Mouse (Mus musculus) spleen, embryonic (tissue): ENCODE results near the gene Fahd1.

ENCODE experiments used
- CTCF ChIA-PET: fragments of 350-600 bp; sonication (Branson Sonifier 250); formaldehyde crosslinking; loops from one replicate; lab custom pipeline; 2022; lab: Charles Lee

Gene Fahd1

GRCm38 (mm10) chr17:24850065-24850772, at the start of gene Fahd1:
Gene Fahd1 (minus strand): TSS chr17:24850364.
- CTCF ChIA-PET: interaction anchor here (1.1 kb wide), 1 partner anchor 32 kb away, joined by 4 read pairs; no protein-coding TSS in a partner anchor

- CTCF ChIA-PET: no interaction called here
Measured at GRCm38 (mm10) chr17:24899153-24899552, 49.0 kb upstream of the Fahd1 start.

- CTCF ChIA-PET: no interaction called here
Measured at GRCm38 (mm10) chr17:24898041-24898854, 48.1 kb upstream of the Fahd1 start.

GRCm38 (mm10) chr17:24897600-24897999, 47.4 kb upstream of the Fahd1 start:
- CTCF ChIA-PET: no interaction called here

GRCm38 (mm10) chr17:24896993-24897269, 46.8 kb upstream of the Fahd1 start:
- CTCF ChIA-PET: no interaction called here

- CTCF ChIA-PET: no interaction called here
Measured at GRCm38 (mm10) chr17:24896241-24896992, 46.3 kb upstream of the Fahd1 start, which contains the start of gene Nme3. Gene Nme3 (plus strand): TSS chr17:24896500.

GRCm38 (mm10) chr17:24895571-24896240, 45.5 kb upstream of the Fahd1 start:
- CTCF ChIA-PET: no interaction called here

GRCm38 (mm10) chr17:24894995-24895547, 44.9 kb upstream of the Fahd1 start, which contains the start of the genes Eme2 and Mrps34:
Gene Eme2 (minus strand): TSS chr17:24895087.
Gene Mrps34 (plus strand): TSS chr17:24895116.
- CTCF ChIA-PET: no interaction called here

- CTCF ChIA-PET: interaction anchor here (0.5 kb wide), 1 partner anchor 123 kb away, joined by 4 read pairs; no protein-coding TSS in a partner anchor
Measured at GRCm38 (mm10) chr17:24894061-24894994, 44.2 kb upstream of the Fahd1 start.

- CTCF ChIA-PET: no interaction called here
Measured at GRCm38 (mm10) chr17:24893276-24893675, 43.1 kb upstream of the Fahd1 start.

GRCm38 (mm10) chr17:24892785-24893184, 42.6 kb upstream of the Fahd1 start:
- CTCF ChIA-PET: no interaction called here

- CTCF ChIA-PET: no interaction called here
Measured at GRCm38 (mm10) chr17:24891321-24891720, 41.2 kb upstream of the Fahd1 start.

- CTCF ChIA-PET: interaction anchor here (0.7 kb wide), 1 partner anchor 10 kb away, joined by 3 read pairs; no protein-coding TSS in a partner anchor
Measured at GRCm38 (mm10) chr17:24890151-24891092, 40.3 kb upstream of the Fahd1 start.

- CTCF ChIA-PET: interaction anchor here (0.6 kb wide), 1 partner anchor 395 kb away, joined by 5 read pairs; no protein-coding TSS in a partner anchor
Measured at GRCm38 (mm10) chr17:24888862-24889261, 38.7 kb upstream of the Fahd1 start.

- CTCF ChIA-PET: no interaction called here
Measured at GRCm38 (mm10) chr17:24887291-24888080, 37.3 kb upstream of the Fahd1 start.

GRCm38 (mm10) chr17:24886932-24887271, 36.7 kb upstream of the Fahd1 start:
- CTCF ChIA-PET: interaction anchor here (0.7 kb wide), 1 partner anchor 386 kb away, joined by 5 read pairs; no protein-coding TSS in a partner anchor

- CTCF ChIA-PET: interaction anchor here (0.7 kb wide), 1 partner anchor 387 kb away, joined by 5 read pairs; no protein-coding TSS in a partner anchor
Measured at GRCm38 (mm10) chr17:24886134-24886931, 36.2 kb upstream of the Fahd1 start, which contains the start of the genes Nubp2 and Spsb3. Gene Nubp2 (minus strand): TSS chr17:24886349. Gene Spsb3 (plus strand): TSS chr17:24886643.
